Mouse (Mus musculus) CH12F3 (cell line): ENCODE results near the gene Gria2.

Source experiments
- in situ Hi-C: fragments of 300-500 bp; cut with MboI; formaldehyde crosslinking; loops from 2 replicates; pipeline ENCODE4 v1.14.3; 2020; ENCODE audit warnings: low sequenced_read_pairs

The Gria2 gene

GRCm38 (mm10) chr3:80802596-80803081 is at the start of gene Gria2:
Gene Gria2 (minus strand): TSS chr3:80802835.
- in situ Hi-C loops = no loop called here

DNA sequence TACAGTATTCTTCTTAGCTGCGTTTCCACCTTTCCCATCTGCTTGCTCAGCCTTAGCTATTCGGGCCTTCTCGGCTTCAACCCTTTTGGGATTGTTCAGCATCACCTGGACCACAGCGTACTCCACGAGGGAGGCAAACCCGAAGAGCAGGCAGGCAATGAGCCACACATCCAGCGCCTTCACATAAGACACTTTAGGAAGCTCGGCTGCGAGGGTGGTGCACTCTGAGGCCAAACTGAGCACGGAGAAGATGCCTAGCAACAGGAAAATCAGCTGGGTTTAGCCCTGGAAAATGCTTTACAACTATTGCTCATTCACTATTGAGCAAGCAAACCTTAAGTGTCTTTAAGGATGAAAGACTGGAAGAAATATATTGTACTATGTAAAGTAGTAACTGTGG is 48.3 kb upstream of the Gria2 start:
- in situ Hi-C loops = no loop called here

DNA sequence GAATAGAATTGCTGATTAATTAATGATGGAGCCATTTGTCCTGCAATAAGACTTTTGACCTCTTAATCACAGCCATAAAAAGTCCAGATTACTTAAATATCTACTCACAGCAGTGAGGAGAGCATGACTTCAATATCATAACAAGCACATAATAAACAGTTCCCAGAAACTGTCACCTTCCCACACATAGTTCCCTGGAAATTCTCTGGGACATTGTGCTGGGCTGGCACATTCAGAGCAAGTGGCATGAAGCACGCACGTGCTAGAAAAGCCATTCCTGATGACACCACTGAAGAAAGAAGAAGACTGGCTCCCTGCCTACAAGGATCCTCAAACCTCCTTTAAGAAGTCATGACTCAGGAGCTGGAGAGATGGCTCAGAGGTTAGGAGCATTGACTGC is 43.0 kb upstream of the Gria2 start:
- in situ Hi-C loops = no loop called here

- in situ Hi-C loops = no loop called here
These were observed 37.2 kb upstream of the Gria2 start for GRCm38 (mm10) chr3:80839845-80840244.

DNA sequence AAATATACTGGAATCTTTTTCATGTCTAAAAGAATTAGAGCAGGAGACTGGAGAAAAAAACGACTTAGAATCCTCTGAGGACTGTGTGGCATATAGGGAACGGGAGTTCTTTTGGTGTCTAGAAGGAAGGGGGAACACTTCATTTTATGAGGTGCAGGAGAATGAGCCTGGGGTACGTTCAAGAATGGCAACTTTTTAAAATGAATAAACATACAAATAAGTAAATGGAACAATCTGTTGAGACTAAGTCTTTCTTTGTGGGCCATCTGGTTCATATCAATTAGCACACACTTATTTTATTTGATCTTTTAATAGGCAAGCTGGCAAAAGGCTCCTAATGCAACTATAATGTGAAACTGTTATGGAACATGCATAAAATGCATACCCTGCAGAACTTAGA is 34.9 kb upstream of the Gria2 start:
- in situ Hi-C loops = no loop called here

DNA sequence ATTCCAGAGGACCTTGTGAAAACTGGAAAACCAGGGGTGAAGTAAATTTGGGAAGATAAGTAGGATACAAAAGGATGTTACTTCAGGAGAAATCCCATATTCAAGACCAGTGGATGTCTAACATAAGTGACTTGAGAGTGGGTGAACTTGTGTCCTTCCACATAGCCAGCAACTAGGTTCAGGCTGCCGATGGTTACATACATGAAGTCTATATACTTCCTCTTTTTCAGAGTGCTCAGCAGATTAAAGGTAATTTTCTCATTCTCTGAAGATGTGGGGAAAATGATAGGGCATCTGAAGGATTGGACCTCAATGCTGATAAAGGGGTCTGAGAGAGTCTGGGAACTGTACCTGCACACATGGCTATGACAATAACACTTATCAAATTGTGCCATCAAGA is 21.3 kb upstream of the Gria2 start:
- in situ Hi-C loops = no loop called here

- in situ Hi-C loops = no loop called here
These were observed 16.0 kb upstream of the Gria2 start for GRCm38 (mm10) chr3:80818619-80819018.

GRCm38 (mm10) chr3:80813734-80814133 is 11.1 kb upstream of the Gria2 start:
- in situ Hi-C loops = no loop called here

DNA sequence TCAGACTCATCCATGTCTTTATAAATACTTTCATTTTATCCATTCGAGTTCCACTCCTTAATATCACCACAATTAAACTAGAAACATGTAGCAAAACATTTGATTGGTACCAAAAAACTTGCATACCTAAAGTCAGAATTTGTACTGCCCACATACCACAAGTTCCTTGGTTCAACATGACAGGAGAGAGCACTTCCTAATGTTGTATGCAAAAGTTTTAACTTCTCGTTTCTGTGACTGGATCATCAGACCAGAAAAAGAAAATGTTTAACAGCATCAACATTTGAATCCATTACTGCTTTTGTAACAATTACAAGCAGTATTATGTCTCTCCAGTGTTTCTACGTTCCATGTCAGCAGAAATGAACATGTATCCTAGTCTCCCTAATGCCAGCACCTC is 9.6 kb upstream of the Gria2 start:
- in situ Hi-C loops = no loop called here

DNA sequence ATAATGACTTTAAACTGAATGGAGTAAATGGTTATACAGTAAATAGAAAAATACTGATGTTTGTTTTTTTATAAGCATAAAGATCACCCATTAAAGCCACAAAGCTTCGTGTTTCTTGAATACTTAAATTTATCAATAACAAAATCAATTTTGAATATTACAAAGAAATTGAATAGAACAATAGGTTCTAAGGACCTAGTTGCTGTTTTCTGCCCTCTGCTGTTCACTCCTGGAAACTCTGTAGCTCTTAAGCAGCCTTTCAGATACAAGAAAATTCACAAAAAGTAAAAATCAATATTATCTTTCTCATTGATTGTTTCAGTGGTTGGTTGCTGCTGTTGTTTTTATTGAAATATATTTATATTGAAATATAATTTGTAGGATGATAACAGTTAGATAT is 2.7 kb upstream of the Gria2 start:
- in situ Hi-C loops = no loop called here

DNA sequence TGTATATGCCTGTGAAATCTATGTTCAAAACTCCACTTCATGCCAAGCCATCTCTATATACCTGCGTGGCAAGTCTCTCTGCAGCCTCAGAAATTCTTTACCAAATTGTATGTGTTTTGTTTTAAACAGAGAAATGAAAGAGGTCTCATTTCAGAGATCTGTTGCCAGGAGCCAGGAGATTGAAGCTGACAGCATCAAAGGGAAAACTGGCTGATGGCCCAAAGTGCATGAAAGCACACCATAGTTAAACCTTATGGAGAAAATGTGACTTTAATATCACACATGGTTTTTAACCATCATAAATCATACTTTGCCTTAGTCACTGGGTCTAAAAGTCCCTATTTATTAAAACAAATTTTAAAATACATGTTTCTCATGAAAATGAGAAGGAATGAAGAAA is 1.2 kb upstream of the Gria2 start:
- in situ Hi-C loops = no loop called here

DNA sequence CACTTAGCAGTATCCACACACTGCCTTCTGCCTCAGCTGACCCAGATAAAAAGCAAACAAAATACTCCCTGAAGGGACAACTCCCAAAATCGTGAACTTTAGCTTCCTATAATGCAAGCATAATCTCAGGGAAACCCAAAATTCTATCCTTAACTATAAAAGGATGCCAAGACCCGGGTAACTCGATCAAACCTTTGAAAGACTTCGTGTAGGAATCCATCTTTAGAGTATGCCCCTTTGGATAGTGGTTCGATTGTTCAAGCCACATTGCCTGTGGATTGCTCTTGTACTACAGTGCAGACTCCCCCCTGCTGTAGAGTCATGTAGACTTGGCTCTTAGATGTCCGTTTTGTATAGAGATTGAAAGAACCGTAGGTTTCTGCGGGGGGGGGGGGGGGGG is 576 bp upstream of the Gria2 start:
- in situ Hi-C loops = no loop called here

GRCm38 (mm10) chr3:80801827-80802310 is 766 bp downstream of the Gria2 start:
- in situ Hi-C loops = no loop called here

DNA sequence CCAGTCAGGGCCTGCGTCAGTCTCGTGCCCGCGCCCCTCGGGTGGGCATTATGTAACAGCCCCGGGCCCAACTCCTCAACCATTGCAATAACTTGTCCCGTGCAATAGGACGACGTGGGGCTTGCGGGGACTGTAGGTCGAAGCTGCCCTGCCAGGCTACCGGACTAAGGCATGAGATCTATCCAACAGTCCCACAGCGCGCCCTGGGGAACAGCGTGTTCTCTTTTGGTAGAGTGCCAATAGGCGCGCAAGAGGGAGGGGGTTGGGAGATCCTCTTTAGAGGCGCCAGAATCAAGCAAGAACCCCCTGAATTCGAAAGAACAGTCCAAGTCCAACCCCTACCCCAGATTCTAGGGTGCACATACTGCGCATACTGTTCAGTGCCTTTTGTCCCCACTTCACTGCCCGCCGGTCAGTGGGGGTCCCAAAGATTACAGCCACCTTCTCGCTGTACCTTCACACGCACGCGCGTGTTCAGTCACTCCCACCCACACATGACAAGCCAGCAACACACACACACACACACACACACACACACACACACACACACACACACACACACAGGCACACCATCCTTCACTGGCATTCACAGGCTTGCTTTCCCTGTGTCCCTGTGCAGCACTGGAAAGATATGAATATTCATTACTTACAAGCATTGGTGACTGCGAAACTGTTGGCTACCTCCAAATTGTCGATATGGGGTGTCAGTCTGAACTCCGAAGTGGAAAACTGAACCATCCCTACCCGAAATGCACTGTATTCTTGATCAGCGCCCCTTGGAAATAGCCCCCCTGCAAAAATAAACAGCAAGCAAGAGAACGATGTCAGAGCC is 1.4 kb downstream of the Gria2 start:
- in situ Hi-C loops = no loop called here

DNA sequence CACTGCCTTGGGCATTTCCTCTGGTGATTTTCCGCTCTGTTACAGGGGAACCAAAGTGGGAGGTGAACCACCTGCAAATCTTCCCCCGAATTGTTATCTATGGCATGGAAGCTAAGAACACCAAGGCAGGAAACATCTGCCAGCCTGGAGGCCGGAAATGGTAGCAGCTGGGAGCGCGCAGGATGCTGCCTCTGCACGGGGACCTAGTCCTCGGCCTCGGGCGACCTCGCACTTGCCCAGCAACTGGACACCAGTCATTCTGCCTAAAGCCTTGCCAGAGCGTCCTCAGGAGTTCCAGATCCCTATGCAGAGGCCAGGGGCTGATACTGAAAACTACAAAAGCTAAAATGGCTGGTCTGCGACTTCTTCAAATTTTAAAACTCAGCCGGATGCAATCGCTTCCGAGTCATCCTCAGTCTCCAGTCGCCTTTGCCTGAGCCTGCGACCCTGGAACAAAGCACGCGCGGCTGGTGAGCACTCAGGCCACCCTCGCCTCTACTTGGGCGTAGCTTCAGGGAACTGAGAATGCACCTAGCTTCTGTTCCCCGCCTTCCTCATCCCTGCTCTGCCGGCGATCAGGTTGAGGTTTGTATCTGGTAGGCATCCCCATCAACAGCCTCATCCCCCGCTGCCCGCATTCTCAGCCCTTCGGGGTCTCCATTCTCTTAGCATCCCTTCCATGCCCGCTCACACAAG is 2.2 kb downstream of the Gria2 start:
- in situ Hi-C loops = no loop called here

GRCm38 (mm10) chr3:80797935-80798334 is 4.7 kb downstream of the Gria2 start:
- in situ Hi-C loops = no loop called here

- in situ Hi-C loops = no loop called here
These were observed 5.9 kb downstream of the Gria2 start for GRCm38 (mm10) chr3:80796764-80797163.

DNA sequence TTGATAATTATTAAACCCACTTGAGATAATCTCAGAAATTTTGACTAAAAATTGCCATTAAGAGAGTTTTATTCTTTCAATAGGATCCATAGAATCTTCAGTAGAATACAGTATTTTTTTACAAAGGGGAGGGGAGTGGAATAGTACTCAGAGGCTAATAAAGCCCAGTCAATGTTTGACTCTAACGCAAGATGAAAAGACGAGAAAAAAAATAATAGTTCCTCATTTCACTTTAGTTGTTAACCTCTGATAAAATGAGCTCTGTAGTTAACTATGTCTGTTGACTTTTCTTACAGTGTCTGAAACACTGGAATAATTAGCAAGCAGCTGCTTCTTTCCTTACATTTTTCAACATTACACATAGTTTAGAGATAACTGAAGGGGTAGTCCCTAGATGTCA is 7.4 kb downstream of the Gria2 start:
- in situ Hi-C loops = no loop called here

DNA sequence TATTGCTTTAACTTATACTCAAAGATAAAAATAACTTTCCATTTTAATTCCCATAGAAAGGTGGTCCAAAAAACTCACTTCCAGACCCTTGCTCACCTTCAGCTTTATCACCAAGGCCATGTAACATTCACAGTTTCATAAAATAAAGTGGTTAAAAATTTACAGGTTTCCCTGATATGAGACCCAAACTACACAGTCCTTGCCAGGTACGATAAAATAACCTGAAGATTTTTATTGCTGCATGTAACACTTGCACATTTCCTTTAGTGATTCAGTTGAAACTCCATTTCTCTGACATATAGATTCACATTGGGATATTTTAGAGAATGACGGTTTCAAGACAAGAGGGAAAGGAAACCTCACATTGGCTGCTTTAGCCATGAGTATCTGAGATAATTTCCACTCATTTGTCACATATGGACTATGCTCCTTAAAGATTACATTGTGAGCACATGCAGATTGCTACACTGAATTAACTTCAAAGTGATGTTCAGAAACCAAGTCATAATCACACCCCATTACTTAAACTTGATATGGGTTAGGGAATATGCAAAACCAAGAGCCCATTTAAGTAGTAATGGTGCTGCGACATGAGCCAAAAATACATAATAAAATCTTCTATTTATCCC is 15.4 kb downstream of the Gria2 start:
- in situ Hi-C loops = no loop called here

GRCm38 (mm10) chr3:80781144-80781530 is 21.5 kb downstream of the Gria2 start:
- in situ Hi-C loops = no loop called here

GRCm38 (mm10) chr3:80780383-80781143 is 22.1 kb downstream of the Gria2 start:
- in situ Hi-C loops = no loop called here
